Mouse (Mus musculus) limb, embryonic 11.5 days (tissue): ENCODE results near the gene Epb41l5. TPM values are rescaled to one million over a fixed set of nuclear protein-coding genes. Genes with fewer than 3 reads are reported as not detected.

Experiments
- ATAC-seq: fragments of 200-750 bp; cut with Nextera tagmentation; 2 replicates; pipeline ENCODE4 v1.8.0; 2017; ENCODE audit warnings: low read depth; ENCODE audit not compliant: insufficient number of reproducible peaks, low FRiP score, low TSS enrichment
- DNase-seq: peaks from one replicate; pipeline ENCODE4 v3.0.0-alpha.2; 2015; ENCODE audit warnings: low spot score
- H3K27ac ChIP-seq: fragments of 300-500 bp; sonication (generic); replicated peaks from 2 replicates; pipeline ENCODE4 v1.5.1; 2014; ENCODE audit warnings: low read depth, mild to moderate bottlenecking, low read length
- H3K27me3 ChIP-seq: fragments of 300-500 bp; sonication (generic); 2 replicates; pipeline ENCODE4 v1.6.1; 2014; ENCODE audit warnings: mild to moderate bottlenecking, low read length, mixed read lengths; ENCODE audit not compliant: control insufficient read depth, insufficient read depth
- H3K36me3 ChIP-seq: fragments of 300-500 bp; sonication (generic); 2 replicates; pipeline ENCODE4 v1.6.1; 2014; ENCODE audit warnings: mild to moderate bottlenecking, low read length, moderate library complexity, mixed read lengths; ENCODE audit not compliant: control insufficient read depth, insufficient read depth
- H3K4me1 ChIP-seq: fragments of 300-500 bp; sonication (generic); 2 replicates; pipeline ENCODE4 v1.6.1; 2014; ENCODE audit warnings: low read length, mixed read lengths; ENCODE audit not compliant: control insufficient read depth, insufficient read depth
- H3K4me2 ChIP-seq: fragments of 300-500 bp; sonication (generic); 2 replicates; pipeline ENCODE4 v1.6.1; 2014; ENCODE audit warnings: low read depth, mild to moderate bottlenecking, moderate library complexity; ENCODE audit not compliant: severe bottlenecking
- H3K4me3 ChIP-seq: fragments of 300-500 bp; sonication (generic); 2 replicates; pipeline ENCODE4 v1.5.1; 2014; ENCODE audit warnings: low read depth, low read length
- H3K9ac ChIP-seq: fragments of 300-500 bp; sonication (generic); 2 replicates; pipeline ENCODE4 v1.6.1; 2014; ENCODE audit warnings: mild to moderate bottlenecking, low read length
- H3K9me3 ChIP-seq: fragments of 300-500 bp; sonication (generic); 2 replicates; pipeline ENCODE4 v1.6.1; 2016; ENCODE audit warnings: low read length; ENCODE audit not compliant: control insufficient read depth
- WGBS: fragments of 180-500 bp; shearing (Covaris S2); extraction: QIAGEN DNeasy Blood & Tissue Kit; methylation state at CpG from one replicate; pipeline ENCODE4 v1.1.7; 2014; 5-methylcytosine and 5-hydroxymethylcytosine counted together
- polyA plus RNA-seq: library from polyadenylated mRNA; unstranded; fragments of >200 nt; fragmentation: Nextera tagmentation; extraction: Ambion mirVana; gene quantifications from 2 replicates; pipeline ENCODE4 v1.2.1, GENCODE M21; 2014

Gene Epb41l5
- polyA plus RNA-seq, 1 experiment from 2014 or later = 22.2 TPM

GRCm38 (mm10) chr1:119649627-119650026 is 827 bp upstream of the Epb41l5 start:
- 61% methylated on average over 2 of the region's 2 CpGs for WGBS
- no peak for DNase-seq

GRCm38 (mm10) chr1:119646356-119646755 is 2.4 kb downstream of the Epb41l5 start:
- ATAC-seq (no peak), DNase-seq (no peak)
- Histone ChIP-seq H3K4me1 (no peaks in the 10 kb centered on the region), H3K9ac (no peak overlapping the region), H3K27ac (no peak overlapping the region), H3K36me3 (no peaks in the 10 kb centered on the region), H3K27me3 (no peaks in the 10 kb centered on the region), H3K9me3 (no peaks in the 10 kb centered on the region), H3K4me3 (no peak overlapping the region), H3K4me2 (no peak overlapping the region)
- WGBS = 75% methylated on average over 2 of the region's 2 CpGs

More at GRCm38 (mm10) chr1:119649627-119650026, 827 bp upstream of the Epb41l5 start:
- Histone ChIP-seq H3K4me1 (no peaks in the 10 kb centered on the region), H3K27me3 (no peaks in the 10 kb centered on the region), H3K36me3 (no peaks in the 10 kb centered on the region), H3K4me3 (no peak overlapping the region), H3K27ac (no peak overlapping the region), H3K9me3 (no peaks in the 10 kb centered on the region), H3K9ac (no peak overlapping the region), H3K4me2 (no peak overlapping the region)
- ATAC-seq = no peak

GRCm38 (mm10) chr1:119642367-119642766 is 6.4 kb downstream of the Epb41l5 start:
- Histone ChIP-seq H3K36me3 (no peaks in the 10 kb centered on the region), H3K4me2 (no peak overlapping the region), H3K9me3 (no peaks in the 10 kb centered on the region), H3K9ac (no peak overlapping the region), H3K4me1 (no peaks in the 10 kb centered on the region), H3K27ac (no peak overlapping the region), H3K4me3 (no peak overlapping the region), H3K27me3 (no peaks in the 10 kb centered on the region)
- 89% methylated on average over 12 of the region's 12 CpGs for WGBS
- DNase-seq (no peak), ATAC-seq (no peak)

GRCm38 (mm10) chr1:119641090-119641812 is 7.5 kb downstream of the Epb41l5 start:
- no peak for DNase-seq
- Histone ChIP-seq H3K36me3 (no peaks in the 10 kb centered on the region), H3K27me3 (no peaks in the 10 kb centered on the region), H3K27ac (no peak overlapping the region), H3K4me1 (no peaks in the 10 kb centered on the region), H3K9ac (no peak overlapping the region), H3K4me2 (no peak overlapping the region), H3K9me3 (no peaks in the 10 kb centered on the region), H3K4me3 (no peak overlapping the region)
- ATAC-seq = no peak

- no peaks in the 10 kb centered on the region for H3K4me1 ChIP-seq
- no peak for ATAC-seq
Observed at GRCm38 (mm10) chr1:119640006-119640405, 8.8 kb downstream of the Epb41l5 start.

GRCm38 (mm10) chr1:119637188-119638023 is 11.4 kb downstream of the Epb41l5 start:
- DNase-seq (no peak), ATAC-seq (no peak)
- Histone ChIP-seq H3K36me3 (no peaks in the 10 kb centered on the region), H3K4me3 (no peak overlapping the region), H3K9ac (no peak overlapping the region), H3K4me2 (no peak overlapping the region), H3K4me1 (no peaks in the 10 kb centered on the region), H3K9me3 (no peaks in the 10 kb centered on the region), H3K27me3 (no peaks in the 10 kb centered on the region), H3K27ac (no peak overlapping the region)
- 86% methylated on average over 6 of the region's 6 CpGs for WGBS

More at GRCm38 (mm10) chr1:119640006-119640405, 8.8 kb downstream of the Epb41l5 start:
- 88% methylated on average over 2 of the region's 2 CpGs for WGBS
- H3K36me3 ChIP-seq = no peaks in the 10 kb centered on the region
- no peak for DNase-seq
- H3K27me3 ChIP-seq = no peaks in the 10 kb centered on the region
- no peak overlapping the region for H3K9ac ChIP-seq
- no peaks in the 10 kb centered on the region for H3K9me3 ChIP-seq
- H3K4me3 ChIP-seq = no peak overlapping the region
- no peak overlapping the region for H3K4me2 ChIP-seq
- no peak overlapping the region for H3K27ac ChIP-seq

GRCm38 (mm10) chr1:119634746-119635145 is 14.1 kb downstream of the Epb41l5 start:
- ATAC-seq (no peak), DNase-seq (no peak)
- Histone ChIP-seq H3K9ac (no peak overlapping the region), H3K9me3 (no peaks in the 10 kb centered on the region), H3K27me3 (no peaks in the 10 kb centered on the region), H3K4me2 (no peak overlapping the region), H3K36me3 (no peaks in the 10 kb centered on the region), H3K4me3 (no peak overlapping the region), H3K4me1 (no peaks in the 10 kb centered on the region), H3K27ac (no peak overlapping the region)
- WGBS = 46% methylated on average over 3 of the region's 3 CpGs

- H3K9ac ChIP-seq = no peak overlapping the region
- no peaks in the 10 kb centered on the region for H3K9me3 ChIP-seq
- DNase-seq (no peak), ATAC-seq (no peak)
- H3K4me1 ChIP-seq = no peaks in the 10 kb centered on the region
- H3K4me3 ChIP-seq = no peak overlapping the region
- H3K27me3 ChIP-seq = no peaks in the 10 kb centered on the region
- 75% methylated on average over 1 of the region's 1 CpGs for WGBS
- no peak overlapping the region for H3K27ac ChIP-seq
- H3K4me2 ChIP-seq = no peak overlapping the region
- H3K36me3 ChIP-seq = no peaks in the 10 kb centered on the region
Observed at GRCm38 (mm10) chr1:119630428-119630827, 18.4 kb downstream of the Epb41l5 start.
